Mouse (Mus musculus) right cerebral cortex, adult 18-20 months (tissue): ENCODE data around the gene Hes2.

Experiments used
- DNase-seq: peaks from one replicate; pipeline ENCODE4 v3.0.0; 2022; ENCODE audit warnings: mixed read lengths

The Hes2 gene

DNA sequence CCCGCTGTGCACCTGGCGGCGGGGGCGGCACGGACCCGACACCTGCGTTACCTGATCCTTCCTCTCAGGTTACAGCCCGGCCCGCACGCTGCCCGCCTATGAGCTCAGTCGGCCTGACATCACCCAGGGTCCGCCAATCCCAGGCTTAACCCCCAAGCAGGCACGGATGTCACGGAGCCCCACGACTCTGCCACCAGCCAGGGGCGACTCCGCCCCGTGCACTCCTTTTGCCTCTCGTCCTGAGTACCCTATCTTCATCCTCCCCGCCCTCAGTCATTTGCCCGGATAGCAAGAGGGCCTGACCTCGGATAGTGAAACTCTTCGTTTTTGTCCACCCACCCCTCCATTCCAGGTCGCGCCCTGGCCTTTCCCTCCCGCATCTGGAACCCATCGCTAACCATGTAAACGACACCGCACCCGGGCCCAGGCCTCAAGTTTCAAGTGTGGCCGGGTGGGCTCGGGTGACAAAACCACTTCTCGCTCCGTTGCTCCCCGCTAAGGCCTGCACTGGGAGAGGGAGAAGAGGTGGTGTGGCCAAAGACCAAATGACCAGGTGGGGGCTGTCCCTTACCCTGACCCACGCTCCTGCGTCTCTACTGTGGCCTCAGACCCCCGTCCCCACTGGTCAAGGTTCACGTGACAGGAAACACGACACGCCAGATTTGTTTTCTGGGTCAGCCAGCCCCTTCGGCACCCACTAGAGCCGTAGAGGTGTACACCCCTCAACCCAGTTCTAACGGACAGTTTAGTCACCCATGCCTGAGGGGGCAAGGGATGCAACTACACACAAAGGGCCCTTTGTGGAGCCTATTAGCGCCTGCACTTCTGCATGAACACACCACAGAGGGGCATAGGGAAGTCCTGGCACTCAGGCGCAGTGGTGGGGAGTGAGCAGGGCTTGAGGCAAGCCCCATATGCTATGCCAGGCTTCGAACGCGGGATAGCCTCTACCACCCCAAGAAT, 26.6 kb upstream of the Hes2 start:
- DNase-seq = no peak

GRCm38 (mm10) chr4:152132772-152133169, 25.9 kb upstream of the Hes2 start:
- no peak for DNase-seq

DNA sequence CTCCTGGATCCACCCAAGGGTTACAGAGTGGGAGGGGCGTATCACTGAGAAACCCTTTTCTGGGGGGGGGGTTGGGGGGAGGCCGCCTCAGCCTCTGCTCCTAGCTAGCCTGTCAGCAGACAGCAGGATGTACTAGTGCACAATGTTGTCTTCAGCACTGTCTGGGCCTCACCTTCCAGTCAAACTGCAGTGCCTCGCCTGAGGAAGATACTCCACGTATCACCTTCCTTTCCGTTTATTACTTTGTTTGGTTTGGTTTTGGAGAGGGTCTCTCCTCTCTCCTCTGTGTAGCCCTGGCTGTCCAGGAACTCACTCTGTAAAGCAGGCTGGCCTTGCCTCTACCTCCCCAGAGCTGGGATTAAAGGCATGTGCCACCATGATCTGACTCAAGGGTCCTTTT, 25.5 kb upstream of the Hes2 start:
- no peak for DNase-seq

GRCm38 (mm10) chr4:152134507-152134906, 24.2 kb upstream of the Hes2 start:
- peak; percentile 44 for DNase-seq

DNA sequence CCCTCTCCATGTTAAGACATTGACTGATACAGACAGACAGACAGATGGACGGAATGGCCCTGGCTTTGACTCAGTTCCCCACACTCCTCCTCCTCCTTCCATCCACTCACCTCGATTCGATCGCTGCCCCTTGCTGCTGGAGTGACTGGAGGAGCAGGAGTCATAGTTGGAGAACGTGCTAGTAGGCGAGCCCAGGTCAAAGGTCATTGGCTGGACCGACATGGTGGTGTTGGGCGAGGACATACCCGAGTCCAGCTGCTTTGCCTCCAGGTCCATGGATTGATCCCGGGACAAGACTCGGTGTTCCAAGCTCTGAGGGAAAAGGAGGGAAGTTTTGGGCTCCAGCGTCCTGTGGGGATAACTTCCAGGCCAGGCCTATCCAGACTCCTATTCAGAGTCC, 23.3 kb upstream of the Hes2 start:
- DNase-seq = no peak

DNA sequence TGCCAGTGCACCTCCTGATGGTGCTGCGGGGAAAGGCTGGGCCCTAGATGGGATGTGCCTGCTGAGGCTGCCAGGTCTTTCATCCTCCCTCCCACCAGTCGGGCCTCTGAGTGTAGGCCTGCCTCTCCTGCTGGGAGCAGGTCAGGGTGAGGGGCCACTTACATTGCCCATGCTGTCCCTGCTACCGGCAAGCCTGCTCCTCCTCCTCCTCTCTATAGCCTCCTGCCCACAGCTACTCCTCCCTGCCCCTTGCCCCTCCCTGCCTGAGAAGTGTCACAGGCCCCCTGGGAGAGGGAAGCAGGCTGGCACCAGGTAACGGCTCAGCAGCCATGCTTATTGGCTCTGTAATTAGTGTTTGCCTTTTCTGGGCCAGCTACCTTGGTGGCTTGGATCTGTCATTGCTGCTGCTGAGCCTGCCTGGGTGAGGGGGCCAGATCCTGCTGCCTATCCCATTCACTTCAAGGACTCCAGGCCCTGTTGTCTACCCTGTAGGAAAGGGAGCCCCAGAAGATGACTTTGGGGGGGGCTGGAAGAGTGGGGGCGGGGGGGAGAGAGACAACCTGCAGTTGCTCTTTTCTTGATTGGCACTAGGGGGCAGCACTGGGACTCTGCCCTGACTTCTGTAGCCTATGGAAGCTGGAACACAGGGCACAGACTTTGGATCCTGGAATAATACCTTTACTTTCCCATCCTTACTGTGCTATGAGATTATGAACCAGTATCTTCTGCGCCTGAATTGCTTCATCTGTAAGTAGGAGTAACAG, 22.4 kb upstream of the Hes2 start:
- no peak for DNase-seq

DNA sequence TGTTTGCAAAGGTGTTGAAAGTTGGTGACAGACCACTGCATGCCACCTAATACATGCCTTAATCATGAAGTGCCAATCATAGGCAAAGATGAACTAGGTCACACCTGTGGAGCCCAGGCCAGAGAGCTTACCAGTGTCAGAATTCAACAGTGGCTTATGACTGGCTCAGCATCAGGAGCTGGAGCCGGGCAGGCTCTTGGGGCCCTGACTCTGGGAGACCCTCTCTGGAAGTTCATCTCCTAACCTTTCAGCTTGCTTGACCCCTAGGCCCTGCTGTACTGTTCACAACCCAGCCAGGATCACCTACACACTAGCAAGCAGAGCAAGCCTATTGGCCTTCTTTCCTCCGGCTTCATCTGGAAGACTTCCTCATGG, 21.8 kb upstream of the Hes2 start:
- DNase-seq = no peak

DNA sequence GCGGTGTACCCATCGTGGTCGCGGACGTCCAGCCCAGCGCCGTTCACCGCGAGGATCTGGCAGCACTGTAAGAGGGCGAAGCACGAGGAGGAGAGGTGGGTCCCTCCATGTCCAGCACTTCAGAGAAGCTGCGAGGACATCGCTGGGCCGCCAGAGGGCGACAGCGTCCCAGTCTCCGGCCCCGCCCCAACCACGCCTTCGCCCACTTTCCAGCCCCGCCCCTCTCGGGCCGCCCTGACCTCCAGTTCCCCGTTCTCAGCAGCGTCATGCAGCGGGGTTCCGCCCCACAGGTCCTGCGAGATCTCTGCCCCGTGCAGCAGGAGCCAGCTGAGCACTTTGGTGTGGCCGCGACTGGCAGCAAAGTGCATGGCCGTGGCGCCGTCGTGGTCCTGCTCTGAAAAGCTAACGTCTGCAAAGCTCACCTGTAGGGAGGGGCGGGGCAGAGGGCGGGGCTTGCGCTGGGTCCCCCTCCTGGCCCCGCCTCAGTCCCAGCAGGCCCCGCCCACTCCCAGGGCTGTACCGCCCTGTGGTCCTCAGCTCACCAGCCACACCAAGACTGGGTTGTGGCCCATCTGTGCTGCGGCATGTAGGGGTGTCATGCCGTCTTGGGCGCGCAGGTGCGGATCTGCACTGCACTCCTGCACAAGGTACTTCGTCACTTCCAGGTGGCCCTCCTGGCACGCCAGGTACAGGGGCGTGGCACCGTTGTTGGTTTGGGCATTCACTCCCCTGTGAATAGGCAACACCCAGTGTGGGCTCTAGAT, 20.0 kb upstream of the Hes2 start:
- peak; percentile 76 for DNase-seq

DNA sequence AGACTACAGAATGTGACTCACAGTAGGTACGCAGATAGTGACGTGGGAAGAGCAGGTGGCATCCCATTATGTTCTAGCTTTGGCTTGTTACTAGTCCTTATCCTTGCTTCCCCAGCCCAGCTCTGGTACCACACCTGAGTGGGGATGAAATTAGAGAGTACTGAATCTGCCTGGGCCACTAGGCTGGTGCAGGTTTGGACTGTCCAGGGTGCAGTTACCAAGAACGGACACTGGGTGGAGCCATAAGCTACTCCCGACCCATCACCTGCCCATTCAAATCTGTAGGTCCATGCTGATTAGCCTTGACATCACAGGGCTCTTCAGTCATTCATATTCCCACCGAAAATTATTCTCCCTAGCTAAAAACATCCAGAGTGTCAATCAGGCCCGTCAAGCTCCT, 18.2 kb upstream of the Hes2 start:
- DNase-seq = no peak

GRCm38 (mm10) chr4:152141521-152142135, 17.0 kb upstream of the Hes2 start:
- peak; percentile 72 for DNase-seq

DNA sequence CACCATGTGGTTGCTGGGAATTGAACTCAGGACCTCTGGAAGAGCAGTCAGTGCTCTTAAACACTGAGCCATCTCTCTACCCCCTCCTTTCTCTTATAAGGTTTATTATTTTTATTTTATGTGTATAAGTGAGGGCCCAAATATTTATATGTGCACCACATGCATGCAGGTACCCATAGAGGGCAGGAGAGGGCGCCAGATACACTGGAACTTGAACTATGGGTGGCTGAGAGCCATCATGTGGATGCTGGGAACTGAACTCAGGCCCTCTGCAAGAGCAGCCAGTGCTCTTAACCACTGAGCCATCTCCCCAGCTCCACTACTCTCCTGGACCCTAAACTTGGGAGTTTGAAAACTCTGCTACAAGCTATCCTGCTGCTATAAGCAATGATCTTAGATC, 15.0 kb upstream of the Hes2 start:
- DNase-seq = no peak

- no peak for DNase-seq
Measured at GRCm38 (mm10) chr4:152145473-152145872, 13.2 kb upstream of the Hes2 start.

GRCm38 (mm10) chr4:152146033-152146827, 12.4 kb upstream of the Hes2 start:
- no peak for DNase-seq

- DNase-seq = no peak
Measured at GRCm38 (mm10) chr4:152150546-152150945, 8.1 kb upstream of the Hes2 start.

DNA sequence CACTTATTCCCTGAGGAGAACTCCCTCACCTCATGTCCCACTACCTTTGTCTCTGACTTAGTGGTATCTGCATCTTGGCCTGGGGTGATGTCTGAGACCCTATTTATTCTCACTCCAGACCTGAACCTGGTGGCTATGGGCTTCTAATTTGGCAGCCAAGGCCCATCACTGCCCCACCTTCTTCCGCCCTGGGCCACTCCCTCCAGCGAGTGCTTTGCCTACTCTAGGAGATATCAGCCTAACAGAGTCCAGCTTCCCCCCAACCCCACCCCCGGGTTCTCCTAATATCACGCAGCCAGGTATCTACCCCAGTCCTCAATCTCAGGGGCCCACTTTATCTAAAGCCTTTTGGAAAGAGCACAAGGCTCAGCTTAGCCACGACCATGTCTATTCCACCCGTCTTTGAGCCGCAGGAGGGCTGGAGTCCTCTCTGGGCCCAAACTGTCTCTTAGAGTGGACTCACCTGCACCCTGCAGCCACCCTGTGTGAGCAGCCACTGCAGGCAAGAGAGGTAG, 7.2 kb upstream of the Hes2 start:
- DNase-seq = no peak

DNA sequence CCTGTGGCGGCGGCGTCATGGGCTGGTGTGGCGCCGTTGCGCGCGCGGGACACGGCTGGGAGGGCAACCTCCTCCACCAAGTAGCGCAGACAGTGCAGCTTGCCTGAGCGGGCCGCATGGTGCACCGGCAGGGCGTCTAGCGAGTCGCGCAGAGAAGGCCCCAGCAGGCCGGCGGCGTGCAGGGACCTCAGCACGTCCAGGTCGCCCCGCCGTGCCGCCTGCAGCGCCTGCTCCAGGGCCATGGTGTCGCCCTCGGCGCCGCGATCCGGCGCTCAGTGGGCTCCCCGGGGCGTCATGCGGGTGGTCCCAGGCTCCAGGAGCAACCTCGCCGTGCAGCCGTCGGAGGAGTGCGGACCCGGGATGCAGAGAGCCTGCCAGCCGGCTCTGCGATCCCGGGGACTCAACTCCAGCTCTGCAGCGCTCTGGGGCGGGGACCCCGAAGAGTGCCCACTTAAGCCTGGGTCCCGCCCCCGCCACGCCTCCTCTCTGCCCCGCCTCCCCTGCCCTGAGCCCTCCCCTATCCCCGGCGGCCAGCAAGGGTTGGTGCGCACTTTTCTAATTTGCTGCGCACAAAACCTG, 6.6 kb upstream of the Hes2 start, which contains the start of gene Espn:
Espn (minus strand) TSS at position 406 of the 579 bp plus-strand sequence.
- DNase-seq = no peak

GRCm38 (mm10) chr4:152153771-152154177, 4.9 kb upstream of the Hes2 start:
- DNase-seq = peak; percentile 64

DNA sequence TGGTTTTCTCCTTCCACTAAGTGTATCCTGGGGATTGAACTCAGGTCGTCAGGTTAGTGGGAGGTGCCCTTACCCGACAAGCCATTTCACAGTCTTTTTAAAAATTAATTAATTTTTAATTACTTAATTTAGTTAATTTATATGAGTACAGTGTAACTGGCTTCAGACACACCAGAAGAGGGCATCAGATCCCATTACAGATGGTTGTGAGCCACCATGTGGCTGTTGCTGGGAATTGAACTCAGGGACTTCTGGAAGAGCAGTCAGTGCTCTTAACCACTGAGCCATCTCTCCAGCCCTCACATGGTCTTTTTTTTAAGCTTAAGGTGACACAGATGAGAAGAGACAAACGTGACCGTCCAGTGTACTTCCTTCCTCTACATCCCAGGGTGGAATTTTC, 3.6 kb upstream of the Hes2 start:
- no peak for DNase-seq

DNA sequence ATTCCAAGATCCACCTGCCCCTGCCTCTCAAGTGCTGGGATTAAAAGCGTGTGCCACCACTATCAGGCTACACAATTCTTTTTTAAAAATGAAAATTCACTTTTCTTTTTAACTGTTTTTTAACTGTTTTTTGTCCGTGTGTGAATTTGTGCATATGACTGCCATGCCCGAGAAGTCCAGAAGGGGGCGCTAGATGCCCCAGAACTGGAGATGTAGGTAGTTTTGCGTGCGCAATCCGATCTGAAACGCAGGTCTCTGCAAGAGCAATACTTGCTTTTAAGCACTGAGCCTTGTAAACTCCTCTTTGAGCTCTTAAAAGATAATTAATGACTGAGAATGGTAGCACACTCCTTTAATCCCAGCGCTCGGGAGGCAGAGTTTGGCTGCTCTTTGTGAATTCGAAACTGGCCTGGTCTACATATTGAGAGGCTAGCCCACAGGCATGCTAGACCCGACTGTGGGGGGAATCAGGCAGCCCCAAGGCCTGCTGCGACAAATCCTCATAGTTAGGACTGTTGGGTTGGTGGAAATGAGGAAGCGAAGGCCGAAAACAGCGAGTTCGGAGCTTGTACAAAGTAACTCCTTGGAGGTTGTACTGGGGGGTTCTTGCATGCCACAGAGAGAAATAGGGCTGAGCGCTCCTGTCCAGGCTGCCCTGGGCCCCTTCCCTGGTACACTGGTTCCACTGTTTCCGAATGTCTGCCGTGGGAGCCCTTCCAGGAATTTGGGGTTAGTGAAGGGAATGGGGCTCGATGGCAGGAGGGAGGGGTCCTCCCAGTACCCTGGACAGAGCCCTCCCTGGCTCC, 685 bp upstream of the Hes2 start:
- no peak for DNase-seq

DNA sequence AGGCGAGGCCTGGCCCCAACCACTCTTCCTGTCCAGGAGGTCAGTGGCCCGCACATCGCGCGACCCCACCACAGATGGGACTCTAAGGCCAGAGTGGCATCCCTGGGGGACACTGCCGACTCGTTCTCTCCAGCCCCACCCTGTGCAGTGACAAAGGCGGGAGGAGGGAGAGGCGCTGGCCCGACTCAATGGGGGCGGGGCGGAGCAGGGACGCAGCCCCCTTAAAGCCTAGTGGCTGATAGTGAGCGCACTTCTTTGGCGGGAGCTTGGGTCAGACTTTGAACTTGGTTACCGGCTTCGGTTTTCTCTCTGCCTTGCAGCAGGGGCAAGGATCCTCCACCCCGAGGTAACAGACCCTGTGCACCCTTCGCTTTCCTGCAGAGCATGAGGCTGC, 615 bp downstream of the Hes2 start:
- no peak for DNase-seq
